Mouse (Mus musculus) C2C12 (cell line): ENCODE measurements around the gene Noxred1. TPM values are rescaled to one million over a fixed set of nuclear protein-coding genes. Genes with fewer than 3 reads are reported as not detected.
"Not testable (repeated sequence)": the region's sequence is repeated elsewhere in the genome, so short reads cannot be mapped to it uniquely, and the experiment has no call there.

Experiments
- H3K27me3 ChIP-seq: one replicate; pipeline ENCODE4 v1.6.1; 2011; ENCODE audit not compliant: control insufficient read depth, insufficient read depth, insufficient read length
- H3K36me3 ChIP-seq: one replicate; pipeline ENCODE4 v1.6.1; 2011; ENCODE audit not compliant: control insufficient read depth, insufficient read depth
- H3K4me3 ChIP-seq: one replicate; pipeline ENCODE4 v1.5.1; 2011; ENCODE audit warnings: mild to moderate bottlenecking, control low read depth; ENCODE audit not compliant: poor library complexity, insufficient read depth, severe bottlenecking
- H3K79me2 ChIP-seq: one replicate; pipeline ENCODE4 v1.6.1; 2011; ENCODE audit not compliant: control insufficient read depth, insufficient read depth
- H3K79me3 ChIP-seq: one replicate; pipeline ENCODE4 v1.6.1; 2011; ENCODE audit warnings: low read depth, control low read depth
- H3ac ChIP-seq: one replicate; pipeline ENCODE3; 2011; ENCODE audit warnings: low read depth; ENCODE audit not compliant: control insufficient read depth, insufficient read length
- CEBPB ChIP-seq: IDR thresholded peaks from one replicate; pipeline ENCODE4 v1.6.1; 2011; ENCODE audit warnings: low read depth, mild to moderate bottlenecking, control low read depth, moderate library complexity
- CTCF ChIP-seq: IDR thresholded peaks from one replicate; pipeline ENCODE4 v1.5.1; 2011; ENCODE audit not compliant: control insufficient read depth, insufficient read depth, insufficient read length
- FOSL1 ChIP-seq: IDR thresholded peaks from one replicate; pipeline ENCODE4 v1.8.0; 2011; ENCODE audit warnings: mild to moderate bottlenecking, low read length; ENCODE audit not compliant: poor library complexity, insufficient read depth, severe bottlenecking
- MAX ChIP-seq: IDR thresholded peaks from one replicate; pipeline ENCODE4 v1.6.1; 2011; ENCODE audit warnings: mild to moderate bottlenecking, control low read depth
- MYOD1 ChIP-seq: IDR thresholded peaks from one replicate; pipeline ENCODE4 v1.6.1; 2011; ENCODE audit warnings: low read depth; ENCODE audit not compliant: control insufficient read depth, insufficient read length
- MYOG ChIP-seq: IDR thresholded peaks from one replicate; pipeline ENCODE4 v1.6.1; 2011; ENCODE audit not compliant: control insufficient read depth, insufficient read length; ENCODE audit errors: extremely low read depth
- USF1 ChIP-seq: IDR thresholded peaks from one replicate; pipeline ENCODE4 v1.6.1; 2011; ENCODE audit warnings: low read depth, mild to moderate bottlenecking, control low read depth, moderate library complexity
- polyA plus RNA-seq: library from polyadenylated mRNA; unstranded; fragments of >200 nt; fragmentation: generic; extraction: Trizol; gene quantifications from one replicate; pipeline ENCODE4 v1.2.1, GENCODE M21; 2012; ENCODE audit warnings: missing spikeins

Gene Noxred1
- polyA plus RNA-seq, 1 experiment, result 0.18 TPM

GRCm38 (mm10) chr12:87219362-87219761, 19.2 kb downstream of the Noxred1 start:
- H3K4me3 ChIP-seq, result no peak overlapping the region
- H3ac ChIP-seq, result no peak overlapping the region
- TF ChIP-seq CEBPB (no peak), CTCF (no peak), MYOG (no peak), MAX (no peak), FOSL1 (no peak), MYOD1 (no peak), USF1 (no peak)
- H3K79me2 ChIP-seq, result no peaks in the 10 kb centered on the region
- no peaks in the 10 kb centered on the region for H3K79me3 ChIP-seq
- H3K27me3 ChIP-seq, result no peaks in the 10 kb centered on the region
- no peaks in the 10 kb centered on the region for H3K36me3 ChIP-seq

- H3K79me3 ChIP-seq, result no peaks in the 10 kb centered on the region
- no peaks in the 10 kb centered on the region for H3K27me3 ChIP-seq
- H3K36me3 ChIP-seq, result no peaks in the 10 kb centered on the region
- no peaks in the 10 kb centered on the region for H3K79me2 ChIP-seq
- H3ac ChIP-seq, result no peak overlapping the region
- no peak overlapping the region for H3K4me3 ChIP-seq
- TF ChIP-seq MYOG (no peak), FOSL1 (no peak), USF1 (no peak), CEBPB (no peak), MYOD1 (no peak), CTCF (no peak), MAX (no peak)
These were observed 20.9 kb downstream of the Noxred1 start for GRCm38 (mm10) chr12:87217596-87217995.

GRCm38 (mm10) chr12:87216053-87216452, 22.5 kb downstream of the Noxred1 start:
- Histone ChIP-seq H3K79me3 (no peaks in the 10 kb centered on the region), H3K79me2 (no peaks in the 10 kb centered on the region), H3K36me3 (no peaks in the 10 kb centered on the region), H3ac (no peak overlapping the region), H3K4me3 (no peak overlapping the region), H3K27me3 (no peaks in the 10 kb centered on the region)
- TF ChIP-seq MAX, result no peak
- no peak for TF ChIP-seq CTCF
- TF ChIP-seq USF1, result peak; percentile 45

DNA sequence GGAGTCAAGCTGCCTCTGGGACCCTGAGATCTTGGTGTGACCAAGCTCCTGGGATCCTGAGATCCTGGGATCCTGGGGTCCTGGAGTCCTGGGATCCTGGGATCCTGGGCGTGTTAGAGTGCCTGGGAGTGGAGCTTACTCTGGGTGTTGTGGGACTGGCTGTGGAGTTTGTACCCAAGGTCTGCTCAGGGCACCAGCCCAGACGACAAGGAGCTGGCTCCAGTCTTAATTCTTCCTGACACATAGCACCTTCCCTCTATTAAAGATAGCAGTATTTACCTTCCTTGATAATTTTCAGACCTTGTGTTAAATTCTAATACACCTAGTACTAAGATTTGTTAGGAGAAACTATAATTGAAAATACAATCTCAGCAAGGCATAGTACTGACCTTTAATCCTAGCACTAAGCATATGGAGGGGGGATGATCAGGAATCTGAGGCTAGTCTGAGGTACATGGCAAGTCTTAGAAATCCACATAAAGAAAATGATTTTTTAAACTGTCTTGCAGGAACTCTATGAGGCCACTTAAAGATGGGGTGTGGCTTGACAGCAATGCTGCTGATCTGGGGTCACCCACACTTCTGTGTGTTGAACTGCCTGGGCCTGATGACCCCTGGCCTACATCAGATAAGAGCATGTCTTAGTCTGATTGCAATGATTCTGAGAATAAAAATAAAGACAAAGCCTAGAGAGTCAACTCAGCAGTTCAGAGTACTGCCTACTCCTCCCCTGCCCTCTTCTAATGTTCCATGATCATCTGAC, 25.5 kb downstream of the Noxred1 start:
- Histone ChIP-seq H3K4me3 (no peak overlapping the region), H3K79me2 (no peaks in the 10 kb centered on the region), H3K27me3 (no peaks in the 10 kb centered on the region), H3K36me3 (no peaks in the 10 kb centered on the region), H3K79me3 (no peaks in the 10 kb centered on the region), H3ac (no peak overlapping the region)
- TF ChIP-seq MYOG (no peak), USF1 (no peak), CEBPB (no peak), MYOD1 (no peak), CTCF (no peak), FOSL1 (no peak), MAX (no peak)

GRCm38 (mm10) chr12:87205789-87206188, 32.7 kb downstream of the Noxred1 start:
- not testable (repeated sequence) for H3K27me3 ChIP-seq, H3K4me3 ChIP-seq, H3ac ChIP-seq, H3K79me2 ChIP-seq, H3K36me3 ChIP-seq, H3K79me3 ChIP-seq

GRCm38 (mm10) chr12:87201694-87202093, 36.8 kb downstream of the Noxred1 start:
- H3ac ChIP-seq, result no peak overlapping the region
- H3K27me3 ChIP-seq, result no peaks in the 10 kb centered on the region
- no peaks in the 10 kb centered on the region for H3K36me3 ChIP-seq
- no peak overlapping the region for H3K4me3 ChIP-seq
- no peaks in the 10 kb centered on the region for H3K79me3 ChIP-seq
- TF ChIP-seq FOSL1 (no peak), CTCF (no peak), CEBPB (no peak), MYOD1 (no peak)
- H3K79me2 ChIP-seq, result peaks cover 9% of the 10 kb centered on the region
